Mouse (Mus musculus) gonadal fat pad, adult 2 months (tissue): Measurements from ENCODE around the gene Myg1. TPM values are rescaled to one million over a fixed set of nuclear protein-coding genes. Genes with fewer than 3 reads are reported as not detected.

Source experiments
- DNase-seq: peaks from one replicate; pipeline ENCODE4 v3.0.0-alpha.2; 2012; ENCODE audit warnings: low read depth
- polyA plus RNA-seq: library from polyadenylated mRNA; depleted of rRNA; stranded (reverse); fragments of >200 nt; gene quantifications from 2 replicates; pipeline ENCODE4 v1.2.3, GENCODE M21; 2012

The Myg1 gene
- polyA plus RNA-seq, 1 experiment = 56.4 TPM

DNA sequence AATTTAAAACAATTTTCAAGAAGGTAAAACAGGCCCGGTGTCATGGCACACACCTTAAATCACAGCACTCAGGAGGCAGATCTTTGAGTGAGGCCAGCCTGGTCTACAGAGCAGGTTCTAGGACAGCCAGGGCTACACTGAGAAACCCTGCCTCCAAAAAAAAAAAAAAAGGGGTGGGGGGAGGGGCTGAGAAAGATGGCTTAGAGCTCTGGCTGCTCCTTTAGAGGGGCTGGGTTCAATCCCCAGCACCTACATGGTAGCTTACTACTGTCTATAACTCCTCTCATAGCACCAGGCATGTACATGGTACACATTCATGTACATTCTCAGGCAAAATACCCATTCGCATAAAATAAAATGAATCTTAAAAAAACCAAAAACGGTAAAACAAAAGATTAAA is 13.0 kb downstream of the Myg1 start:
- DNase-seq = no peak

DNA sequence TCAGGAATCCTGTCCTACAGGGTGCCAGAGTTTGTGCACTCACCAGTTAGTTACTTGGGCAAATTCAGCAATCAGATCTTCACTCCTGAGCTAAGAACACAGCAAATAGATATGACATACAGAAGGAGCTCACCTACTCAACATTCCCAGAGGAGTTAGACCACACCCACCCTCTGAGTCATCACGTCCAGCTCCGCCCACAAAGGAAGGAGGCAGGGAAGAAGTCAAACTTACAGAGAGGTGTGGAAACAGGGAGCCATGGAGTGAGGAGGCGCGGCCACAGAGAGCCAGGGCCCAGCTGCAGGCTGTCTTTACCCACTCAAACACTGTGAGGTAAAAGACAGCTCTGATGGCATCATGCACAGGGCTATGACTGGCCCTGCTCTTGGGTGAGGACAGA is 14.9 kb downstream of the Myg1 start:
- DNase-seq = no peak

DNA sequence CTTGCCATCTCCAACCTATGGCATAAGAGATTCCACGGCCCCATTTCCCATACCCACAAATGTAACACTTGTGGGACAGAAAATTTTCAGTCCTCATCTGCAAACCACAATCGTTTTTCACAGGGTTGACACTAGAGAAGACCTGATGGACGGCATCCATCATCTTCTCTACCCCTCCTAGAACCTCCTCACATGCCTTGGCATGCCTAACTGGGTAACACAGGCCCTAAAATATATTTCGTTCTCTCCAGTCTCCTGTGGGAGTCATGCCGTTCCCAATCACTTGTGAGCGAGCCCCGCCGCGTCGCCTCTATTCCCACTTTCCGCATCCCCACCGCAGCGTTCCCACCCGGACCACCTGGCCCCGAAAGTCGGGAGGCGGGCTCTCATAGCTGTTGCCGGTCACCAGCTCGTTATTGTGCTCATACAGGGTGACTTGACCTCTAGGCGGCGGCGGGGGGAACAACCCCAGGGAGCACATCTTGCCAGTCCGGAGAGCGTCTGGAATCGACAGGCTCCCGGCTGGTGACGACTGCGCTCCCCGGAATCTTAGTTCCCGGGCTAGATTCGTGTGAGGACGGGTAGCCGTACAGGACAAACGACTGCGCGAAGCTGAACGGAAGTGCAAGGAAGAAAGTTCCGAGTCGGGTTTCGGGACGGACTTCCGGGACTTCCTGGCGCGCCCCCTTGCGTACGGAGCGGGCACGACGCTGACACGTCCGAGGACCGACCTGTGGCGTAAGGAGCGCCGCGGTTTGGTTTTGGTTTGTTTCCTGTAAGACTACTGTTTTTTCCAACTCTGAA is 18.8 kb downstream of the Myg1 start, which contains the start of gene Aaas:
Gene Aaas, minus strand, starts transcription at position 634 of the 804 bp plus-strand sequence.
- no peak for DNase-seq

DNA sequence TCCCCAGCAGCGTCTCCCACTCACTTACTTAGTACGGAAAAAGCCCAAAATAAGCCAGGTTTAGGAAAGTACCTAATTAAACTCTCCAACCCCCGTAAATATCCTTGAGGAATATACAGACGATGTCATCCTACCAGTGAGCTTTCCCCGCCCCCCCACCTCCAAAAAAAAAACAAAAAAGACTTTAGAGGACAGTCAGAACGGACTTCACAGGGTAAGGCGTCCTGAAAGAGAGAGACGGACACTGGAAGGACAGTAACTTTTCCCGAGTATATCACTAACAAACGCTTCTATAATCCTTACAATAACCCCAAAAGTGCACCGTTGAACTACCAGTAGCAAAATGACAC is 19.4 kb downstream of the Myg1 start:
- DNase-seq = peak; percentile 16

DNA sequence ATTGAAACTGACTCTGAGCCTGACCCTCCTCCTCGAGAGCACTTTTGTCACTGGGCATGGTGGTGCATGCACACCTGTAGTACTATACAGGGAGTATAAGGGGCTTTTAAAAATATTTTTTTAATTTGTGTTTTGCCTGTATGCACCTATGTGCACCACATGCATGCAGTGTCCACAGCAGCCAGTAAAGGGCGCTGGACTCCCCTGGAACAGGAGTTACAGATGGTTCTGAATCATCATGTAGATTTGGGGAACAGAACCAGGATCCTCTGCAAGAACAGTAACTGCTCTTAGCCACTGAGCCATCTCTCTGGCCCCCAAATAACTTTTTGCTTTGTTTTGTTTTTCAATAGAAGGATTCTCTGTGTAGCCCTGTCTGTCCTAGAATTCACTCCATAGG is 20.7 kb downstream of the Myg1 start:
- DNase-seq = no peak

DNA sequence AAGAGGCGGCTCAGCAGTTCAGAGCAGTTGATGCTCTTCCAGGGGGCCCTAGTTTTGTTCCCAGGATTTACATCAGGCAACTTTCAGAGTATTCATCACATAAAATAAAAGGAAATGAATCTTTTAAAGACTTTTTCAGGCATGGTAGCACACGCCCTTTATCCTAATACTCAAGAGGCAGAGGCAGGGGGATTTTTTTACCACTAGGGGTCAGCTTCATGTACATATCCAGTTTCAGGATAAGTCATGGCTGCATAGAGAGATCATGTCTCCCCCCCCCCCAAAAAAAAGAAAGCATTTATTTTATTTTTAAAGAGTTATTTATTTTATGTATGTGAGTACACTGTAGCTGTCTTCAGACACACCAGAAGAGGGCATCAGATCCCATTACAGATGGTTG is 22.5 kb downstream of the Myg1 start:
- no peak for DNase-seq

DNA sequence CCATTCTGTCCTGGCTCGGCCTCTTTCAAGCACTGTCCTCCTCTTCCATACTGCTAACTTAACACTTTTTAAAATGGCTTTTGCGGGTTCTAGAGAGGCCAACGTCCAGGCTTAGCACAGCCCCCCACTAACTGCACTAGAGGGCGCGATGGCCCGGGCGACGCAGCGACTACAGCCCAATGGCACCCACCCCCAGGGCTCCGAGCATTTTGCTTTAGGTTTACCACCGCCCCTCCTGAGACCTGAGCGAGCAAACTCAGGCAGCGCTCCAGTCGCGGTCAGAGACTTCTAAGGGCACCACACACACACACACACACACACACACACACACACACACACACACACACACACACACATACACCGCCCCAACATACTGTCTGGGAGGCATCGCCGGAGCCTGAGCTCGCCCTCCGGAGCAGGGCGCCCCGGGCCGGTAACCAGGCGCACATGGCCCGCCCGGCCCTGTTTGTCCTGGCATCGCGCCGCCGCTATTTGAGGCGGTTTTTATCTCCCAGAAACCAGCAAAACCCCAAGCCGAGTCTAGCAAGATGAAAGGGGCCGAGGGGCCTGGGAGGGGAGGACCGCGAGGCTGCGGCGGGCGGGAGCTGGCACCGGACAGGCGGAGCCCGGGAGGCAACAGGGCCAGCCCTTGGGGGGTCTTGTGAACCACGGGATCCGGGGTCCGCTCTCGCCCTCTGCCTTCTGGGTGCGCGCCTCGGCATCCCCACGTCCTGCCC is 23.8 kb downstream of the Myg1 start:
- no peak for DNase-seq

DNA sequence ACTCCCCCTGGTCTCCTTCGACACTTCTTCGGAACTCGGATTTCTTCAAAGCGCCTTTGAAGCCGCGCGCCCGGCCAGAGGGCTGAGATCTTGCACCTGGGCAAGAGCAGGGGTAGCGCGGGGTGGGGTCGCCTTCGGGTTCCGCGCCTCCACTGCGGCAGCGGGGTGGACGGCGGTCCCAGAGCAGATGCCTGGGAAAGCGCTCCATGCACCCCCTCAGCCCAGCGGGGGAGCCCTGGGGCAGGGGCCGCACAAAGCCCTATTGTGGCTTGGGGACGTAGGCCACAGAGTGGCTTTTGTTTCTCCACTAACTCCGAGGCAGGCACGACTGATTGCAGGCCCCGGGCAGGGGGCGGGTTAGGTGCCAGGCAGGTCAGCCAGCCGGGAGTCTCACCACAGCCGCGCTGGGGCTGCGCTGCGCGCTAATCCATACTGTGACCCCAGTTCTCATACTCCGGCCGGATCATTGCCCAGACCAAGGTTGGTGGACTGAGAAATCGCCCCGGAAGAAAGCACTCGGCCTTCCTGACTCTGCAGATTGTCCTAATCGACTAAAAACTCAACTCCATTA is 24.4 kb downstream of the Myg1 start:
- DNase-seq = no peak

DNA sequence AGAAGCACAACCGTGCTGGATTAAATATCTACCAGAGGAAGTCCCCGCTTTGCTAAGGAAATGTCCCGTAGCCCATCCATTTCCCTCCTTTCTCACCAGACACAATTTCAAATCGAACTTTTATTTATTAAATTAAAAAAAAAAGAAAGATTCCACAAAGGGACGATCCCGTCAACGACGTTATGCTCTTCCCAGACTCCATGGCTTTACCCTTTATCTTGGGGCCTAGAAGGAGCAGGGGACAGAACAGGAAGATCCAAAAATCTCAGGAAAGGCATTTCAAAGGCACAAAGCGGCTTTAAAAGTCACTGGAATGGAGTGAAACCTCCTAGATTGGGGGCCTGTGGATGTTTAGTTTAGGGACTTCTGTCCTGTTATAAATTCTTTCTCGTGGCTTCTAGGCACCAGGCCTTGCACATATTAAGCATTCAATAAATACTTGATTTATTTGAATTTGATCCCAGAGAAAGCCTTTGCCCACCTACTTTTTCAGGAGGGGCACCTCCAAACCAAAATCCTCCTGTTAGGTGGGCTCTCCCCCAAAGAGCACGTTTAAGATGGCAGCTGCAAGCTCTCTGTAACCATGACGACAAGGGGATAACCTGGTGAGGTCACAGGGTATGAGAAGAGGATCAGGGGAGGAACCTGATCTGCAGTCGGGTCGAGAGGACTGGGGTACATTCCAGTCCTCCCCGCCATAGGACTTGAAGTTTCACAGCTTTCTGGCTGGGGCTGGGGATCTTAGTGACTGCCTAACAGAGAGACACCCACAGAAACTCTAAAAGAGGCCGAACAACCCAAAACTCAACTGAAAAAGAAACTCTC is 25.2 kb downstream of the Myg1 start:
- DNase-seq = no peak

DNA sequence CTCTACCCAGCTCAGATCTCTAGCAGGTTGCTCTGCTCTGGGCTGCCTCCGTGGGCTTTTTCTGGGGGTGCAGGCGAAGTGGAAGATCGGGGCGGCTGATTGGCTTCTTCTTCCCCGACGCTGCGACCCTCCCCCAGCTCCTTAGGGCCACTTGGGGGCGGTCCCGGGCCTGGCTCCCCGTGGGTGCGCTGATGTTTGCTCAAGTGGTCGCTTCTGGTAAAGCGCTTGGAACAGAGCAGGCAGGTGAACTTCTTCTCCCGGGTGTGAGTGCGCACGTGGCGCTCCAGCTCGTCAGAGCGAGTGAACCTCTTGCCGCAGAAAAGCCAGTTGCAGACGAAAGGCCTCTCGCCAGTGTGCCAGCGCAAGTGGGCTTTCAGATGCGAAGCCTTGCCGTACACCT is 26.6 kb downstream of the Myg1 start:
- no peak for DNase-seq

DNA sequence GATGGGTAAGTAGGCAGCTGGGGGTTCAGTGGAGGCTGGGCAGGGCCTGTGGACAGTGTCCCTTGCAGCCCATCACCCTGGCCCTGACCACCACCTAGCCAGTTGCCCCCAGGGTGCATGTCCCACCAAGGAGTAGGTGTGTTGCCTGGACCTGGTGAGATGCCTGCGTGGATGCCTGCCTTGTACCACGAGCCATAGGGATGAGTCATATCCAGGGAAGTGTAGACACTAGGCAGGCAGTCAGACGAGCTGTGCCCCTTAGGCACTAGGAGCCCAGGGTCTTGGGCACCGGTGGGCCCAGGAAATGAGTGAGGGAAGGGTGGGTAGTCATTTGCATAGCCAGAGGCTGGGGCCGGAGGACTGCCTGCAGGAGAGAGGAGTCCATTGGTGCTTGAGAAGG is 27.3 kb downstream of the Myg1 start:
- no peak for DNase-seq

DNA sequence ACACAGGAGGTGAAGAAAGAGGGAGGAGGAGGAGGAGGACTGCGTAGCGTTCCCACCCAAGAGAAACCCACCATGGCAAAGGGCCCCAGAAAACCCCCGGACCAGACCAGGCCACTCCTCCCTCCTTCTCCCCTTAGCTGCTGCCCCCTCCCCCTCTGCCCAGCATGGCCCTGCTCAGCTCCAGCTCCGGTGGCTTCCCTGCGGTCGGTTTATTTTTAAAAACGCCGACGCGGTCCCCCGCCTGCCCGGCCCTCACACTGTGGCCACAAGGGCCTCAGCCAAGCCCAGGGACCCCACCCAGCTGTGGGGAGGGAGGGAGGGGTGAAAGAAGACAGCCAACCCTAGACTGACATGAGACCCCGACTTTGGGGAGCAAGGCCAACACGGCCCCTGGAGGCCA is 31.1 kb downstream of the Myg1 start:
- no peak for DNase-seq

DNA sequence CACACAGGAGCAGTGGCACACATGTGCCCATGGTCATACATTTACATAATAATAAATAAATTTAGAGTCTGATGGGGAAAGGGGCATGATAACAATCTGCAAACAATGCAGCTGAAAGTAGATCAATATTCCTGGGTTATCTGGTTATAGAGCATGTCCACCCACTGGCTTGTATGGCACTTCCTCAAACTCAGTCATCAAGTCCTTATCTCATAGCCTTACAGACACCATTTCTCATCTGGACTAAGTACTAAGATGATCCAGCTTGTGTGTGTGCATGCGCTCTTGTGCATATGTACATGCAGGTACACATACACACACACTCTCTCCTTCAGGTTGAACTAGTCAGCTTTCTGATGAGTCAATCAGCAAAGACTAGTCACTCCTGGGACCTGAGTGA is 33.2 kb downstream of the Myg1 start:
- DNase-seq = no peak

DNA sequence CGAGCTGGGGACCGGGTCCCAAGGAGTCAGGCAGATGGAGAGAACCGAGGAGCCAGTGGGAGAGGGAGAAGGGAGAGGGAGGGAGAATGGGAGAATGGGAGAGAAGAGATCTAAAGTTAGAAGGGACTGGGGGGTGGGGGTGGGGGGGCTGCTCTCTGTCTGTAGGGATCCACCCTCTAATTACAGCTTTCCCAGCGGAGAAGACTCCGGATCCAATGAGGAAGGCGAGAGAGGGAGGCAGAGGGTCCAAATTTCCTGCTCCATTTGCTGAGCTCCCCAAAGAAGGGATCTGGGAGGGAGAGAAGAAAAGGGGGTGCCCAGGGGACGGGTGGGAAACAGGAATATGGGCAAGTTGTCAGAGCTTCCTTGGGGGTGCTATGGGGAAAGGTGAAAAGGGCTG is 34.7 kb downstream of the Myg1 start:
- DNase-seq = no peak

DNA sequence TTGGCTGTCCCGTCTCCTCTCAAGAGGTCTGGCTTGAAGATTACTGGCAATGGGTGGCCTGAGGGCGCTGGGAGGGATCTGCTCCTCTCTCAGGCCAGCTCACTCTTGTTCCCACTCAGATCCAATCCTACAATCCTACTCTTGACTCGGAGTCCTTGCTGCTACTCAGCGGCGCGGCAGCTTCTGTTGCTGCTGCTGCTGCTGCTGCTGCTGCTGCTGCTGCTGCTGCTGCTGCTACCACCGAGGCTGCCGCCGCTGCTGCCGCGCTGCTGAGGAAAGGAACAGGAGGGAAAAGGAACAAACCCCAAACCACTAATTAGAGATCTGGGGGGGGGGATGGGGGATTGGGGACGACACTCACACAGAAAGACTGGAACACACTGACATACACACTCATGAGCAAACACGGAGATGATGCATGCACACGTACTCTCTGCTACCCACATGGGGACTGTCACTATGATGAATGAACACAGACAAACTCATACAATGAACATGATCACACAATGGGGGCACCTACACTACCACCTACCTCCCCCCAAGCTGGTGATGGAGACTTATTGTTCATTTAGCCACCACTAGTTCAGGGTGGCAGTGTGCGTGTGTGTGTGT is 35.3 kb downstream of the Myg1 start, which contains the start of gene Sp7:
Gene Sp7, minus strand, starts transcription at position 450 of the 612 bp plus-strand sequence.
- DNase-seq = no peak

DNA sequence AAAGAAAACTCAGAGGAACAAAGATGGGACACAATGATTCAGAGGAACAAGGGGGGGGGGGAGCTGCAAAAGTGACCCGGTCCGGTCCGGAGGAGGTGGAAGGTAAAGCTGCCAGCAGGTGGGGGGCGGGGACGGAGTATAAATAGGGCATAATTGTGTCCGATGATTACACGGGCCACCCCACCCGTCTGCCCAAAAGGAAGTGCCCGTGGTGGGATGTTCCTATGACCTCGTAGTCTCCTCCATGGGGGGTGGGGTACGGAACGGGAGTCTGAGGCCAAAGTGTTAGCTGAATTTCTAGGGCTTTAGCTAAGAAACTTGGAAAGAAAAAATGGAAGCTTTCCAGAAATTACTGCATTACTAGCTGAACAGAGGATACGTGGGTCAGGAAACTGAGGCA is 38.5 kb downstream of the Myg1 start:
- no peak for DNase-seq

DNA sequence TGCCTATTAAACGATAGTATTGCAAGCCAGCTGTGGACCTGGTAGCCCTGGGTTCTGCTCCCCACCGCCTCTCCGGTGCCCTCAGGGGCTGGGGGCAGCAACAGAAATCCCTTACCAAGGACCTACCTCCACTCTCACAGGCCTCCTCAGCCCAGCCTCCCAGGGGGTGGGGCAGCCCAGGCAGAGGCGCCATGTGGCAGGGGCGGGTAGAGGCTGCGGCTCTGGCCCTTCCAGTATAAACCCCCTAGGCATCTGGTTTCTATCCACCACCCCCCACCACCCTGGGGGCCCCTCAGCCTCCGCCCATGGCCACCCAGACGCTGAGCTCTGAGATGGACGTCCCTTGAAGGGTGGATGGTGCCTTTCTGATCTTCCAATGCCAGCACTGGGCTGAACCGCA is 39.2 kb downstream of the Myg1 start:
- no peak for DNase-seq

DNA sequence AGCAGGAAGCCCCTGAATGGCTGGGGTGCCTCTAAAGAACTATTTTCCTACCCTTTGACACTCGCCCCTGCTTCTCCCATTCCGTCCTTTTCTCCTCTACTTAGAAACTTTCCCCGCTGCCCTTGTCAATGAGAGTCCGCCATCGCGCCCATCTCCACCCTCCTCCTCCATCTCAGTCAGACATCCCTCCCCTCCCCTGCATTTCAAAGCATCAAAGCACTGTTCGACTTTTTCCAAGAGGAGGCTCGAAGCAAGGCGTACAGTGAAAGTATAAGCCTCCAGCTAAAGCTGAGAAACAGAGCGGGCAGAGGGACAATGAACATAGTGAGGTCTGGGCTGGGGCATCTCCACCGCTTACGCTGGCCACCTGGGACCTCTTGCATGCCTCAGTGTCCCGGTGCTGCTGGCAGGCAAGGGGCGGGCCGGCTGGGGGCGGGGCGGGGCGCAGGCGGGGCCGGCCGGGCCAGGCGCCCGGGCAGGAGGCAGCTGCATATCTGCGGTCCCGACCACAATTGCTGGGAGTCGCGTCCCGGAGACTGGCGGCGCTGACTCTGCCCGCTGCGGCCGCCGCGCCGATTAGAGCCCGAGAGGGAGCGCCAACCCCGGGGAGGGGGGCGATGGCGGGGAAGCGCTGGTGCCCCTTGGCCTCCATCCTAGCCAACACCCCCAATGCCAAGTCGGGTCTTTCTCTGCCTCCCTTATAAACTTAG is 45.1 kb downstream of the Myg1 start:
- no peak for DNase-seq

DNA sequence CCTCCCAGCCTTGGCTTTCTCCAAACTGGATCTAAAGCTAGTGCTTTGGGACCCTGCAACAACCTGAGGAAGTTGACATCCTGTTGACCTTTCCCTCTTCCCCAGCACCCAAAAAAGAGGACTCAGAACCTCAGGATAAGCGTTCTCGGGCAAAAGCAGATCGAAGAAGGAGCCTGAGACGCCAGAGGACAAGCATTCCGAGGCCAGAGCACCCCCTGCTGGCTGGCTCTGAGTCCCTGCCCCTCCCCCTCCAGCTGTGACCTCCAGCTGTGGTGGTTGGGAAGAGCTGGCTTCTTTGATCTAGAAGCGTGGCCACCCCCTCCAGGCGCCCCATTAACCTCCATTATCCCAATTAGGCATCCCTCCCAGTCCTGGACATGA is 45.6 kb downstream of the Myg1 start:
- DNase-seq = no peak

DNA sequence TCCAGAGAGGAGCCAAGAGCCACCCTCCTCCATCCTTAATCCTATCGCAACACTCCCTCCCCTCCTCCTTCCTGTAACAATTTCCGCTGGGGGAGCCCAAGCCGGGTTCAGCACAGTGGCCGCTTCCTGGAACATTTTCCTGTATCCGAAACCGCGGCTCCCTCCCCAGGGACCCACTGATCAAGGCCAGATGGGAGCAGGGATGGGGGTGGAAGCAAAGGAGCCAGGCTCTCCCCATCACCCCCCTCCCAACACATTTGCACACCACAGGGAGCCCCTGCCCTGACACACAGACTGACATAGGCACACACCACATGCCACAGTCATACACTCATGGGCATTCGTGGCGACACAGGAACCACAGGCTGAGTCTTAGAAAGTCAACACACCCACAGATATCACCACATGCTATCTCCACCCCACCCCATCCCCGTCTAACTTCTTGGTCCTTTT is 46.3 kb downstream of the Myg1 start:
- no peak for DNase-seq

DNA sequence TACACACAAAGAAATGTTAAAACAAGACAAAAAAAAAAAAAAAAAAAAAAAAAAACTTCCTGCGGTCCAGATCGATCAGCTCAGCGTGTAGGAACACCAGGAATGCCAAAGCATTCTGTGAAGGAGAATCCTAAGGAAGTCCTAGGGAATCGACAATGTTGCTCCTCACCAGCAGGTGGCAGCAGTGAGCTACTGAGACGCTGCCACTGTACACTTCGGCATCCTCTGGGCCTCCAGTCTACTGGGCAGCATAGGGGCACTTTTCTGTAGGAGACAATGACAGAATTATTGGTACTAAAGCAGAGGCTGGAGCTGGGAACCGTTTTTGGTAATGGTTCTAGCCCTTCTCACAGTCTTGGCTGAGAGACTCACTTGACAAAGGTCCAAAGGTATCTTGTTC is 50.1 kb downstream of the Myg1 start:
- DNase-seq = no peak
